Mouse (Mus musculus) cerebellum, adult 11-12 months (tissue): ENCODE measurements around the gene Tomm40l.

Experiments
- DNase-seq: peaks from one replicate; pipeline ENCODE4 v3.0.0; 2022

Gene Tomm40l

DNA sequence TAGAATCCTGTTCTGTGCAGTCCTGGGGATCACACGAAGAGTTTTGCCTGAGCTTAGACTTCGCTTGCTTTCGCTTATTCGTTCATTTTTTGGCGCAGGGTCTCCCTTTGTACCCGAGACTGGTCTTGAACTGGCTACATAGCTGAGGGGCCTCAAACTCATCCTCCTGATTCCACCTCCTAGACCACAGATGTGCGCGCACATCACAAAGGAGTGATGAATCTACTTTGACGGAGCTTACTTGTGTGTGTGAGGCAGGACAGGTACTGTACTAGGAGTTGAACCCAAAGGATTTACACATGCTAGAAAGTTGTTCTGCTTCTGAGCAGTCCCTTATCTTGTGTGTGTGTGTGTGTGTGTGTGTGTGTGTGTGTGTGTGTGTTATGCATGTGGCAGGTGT lies 31.5 kb downstream of the Tomm40l start:
- DNase-seq: no peak

- DNase-seq: no peak
Measured at GRCm38 (mm10) chr1:171189476-171190114, 32.7 kb downstream of the Tomm40l start.

DNA sequence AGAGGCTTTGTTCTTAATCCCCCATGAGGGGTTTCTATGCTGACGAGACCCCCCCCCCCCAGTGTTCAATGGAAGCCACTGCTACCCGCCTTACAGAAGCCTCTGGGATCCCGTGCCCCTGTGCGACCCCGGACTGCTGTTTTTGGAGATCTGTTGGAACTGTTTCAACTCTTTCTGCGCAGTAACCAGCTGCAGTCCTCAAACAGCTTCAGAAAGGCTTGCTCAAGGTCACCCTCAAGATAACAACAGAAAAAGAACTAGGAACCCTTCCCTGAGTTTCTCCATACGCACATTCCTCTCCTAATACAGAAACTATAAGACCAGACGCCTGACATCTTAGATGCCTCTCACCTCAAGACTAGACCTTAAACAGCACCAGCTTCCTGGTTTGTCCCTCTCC lies 33.3 kb downstream of the Tomm40l start:
- no peak for DNase-seq

GRCm38 (mm10) chr1:171187851-171188700 lies 34.2 kb downstream of the Tomm40l start:
- no peak for DNase-seq

DNA sequence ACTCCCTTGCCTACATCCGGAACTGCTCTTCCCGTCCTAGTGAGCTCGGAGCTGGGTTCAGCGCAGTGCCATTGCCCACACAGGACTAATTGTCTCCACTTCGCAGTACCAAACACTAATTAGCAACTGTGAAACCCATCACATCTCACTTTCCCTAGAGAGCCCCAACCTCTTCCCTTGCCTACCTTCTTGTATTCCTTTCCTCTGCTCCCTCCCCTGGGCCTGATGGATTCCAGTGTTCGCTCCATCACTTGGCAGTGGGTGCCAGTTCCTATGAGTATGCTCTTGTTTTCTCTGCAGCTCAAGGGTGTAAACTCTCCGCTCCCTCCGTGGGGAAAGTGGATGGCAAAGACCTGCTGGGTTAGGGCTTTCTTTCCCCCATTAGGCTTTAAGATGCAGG lies 36.7 kb downstream of the Tomm40l start:
- no peak for DNase-seq

GRCm38 (mm10) chr1:171184314-171184713 lies 38.0 kb downstream of the Tomm40l start:
- DNase-seq: no peak

GRCm38 (mm10) chr1:171183620-171184019 lies 38.7 kb downstream of the Tomm40l start:
- DNase-seq: no peak

DNA sequence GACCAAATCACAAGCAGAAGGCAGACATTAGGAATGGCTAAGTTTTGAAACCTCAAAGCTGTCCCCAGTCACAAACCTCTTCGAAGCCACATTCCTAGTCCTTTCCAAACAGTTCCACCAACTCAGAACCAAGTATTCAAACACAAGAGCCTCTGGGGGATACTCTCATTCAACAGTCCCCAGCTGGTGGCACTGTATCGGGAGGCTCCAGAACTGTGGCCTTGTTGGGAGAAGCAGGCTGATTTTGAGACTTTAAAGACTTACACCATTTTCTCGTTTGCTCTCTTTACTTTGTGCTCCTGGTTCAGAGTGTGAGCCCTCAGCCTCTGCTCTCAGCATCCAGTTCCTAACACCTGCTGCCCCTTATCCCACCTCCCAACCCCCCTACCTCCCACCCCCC lies 39.3 kb downstream of the Tomm40l start:
- no peak for DNase-seq

- no peak for DNase-seq
Measured at GRCm38 (mm10) chr1:171179487-171180171, 42.7 kb downstream of the Tomm40l start.

- DNase-seq: no peak
Measured at GRCm38 (mm10) chr1:171172779-171173178, 49.5 kb downstream of the Tomm40l start.

DNA sequence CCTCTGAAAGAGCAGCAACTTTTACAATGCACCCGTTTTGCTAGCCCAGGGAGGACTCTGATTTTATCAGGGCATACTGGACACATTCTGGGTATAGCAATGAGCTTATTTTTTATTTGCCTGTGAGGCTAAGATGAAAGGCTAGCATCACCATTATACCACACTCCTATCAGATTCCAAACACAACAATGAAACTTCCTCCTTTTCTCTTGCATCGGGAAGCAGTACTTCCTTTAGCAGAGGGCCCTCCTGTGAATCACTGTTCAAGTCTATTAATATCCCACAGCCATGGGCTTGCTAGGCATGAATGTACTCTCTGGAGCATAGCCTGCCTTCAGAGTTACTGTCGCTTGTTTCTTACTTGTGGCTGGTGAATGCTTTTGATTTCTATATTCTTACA lies 51.2 kb downstream of the Tomm40l start:
- no peak for DNase-seq

DNA sequence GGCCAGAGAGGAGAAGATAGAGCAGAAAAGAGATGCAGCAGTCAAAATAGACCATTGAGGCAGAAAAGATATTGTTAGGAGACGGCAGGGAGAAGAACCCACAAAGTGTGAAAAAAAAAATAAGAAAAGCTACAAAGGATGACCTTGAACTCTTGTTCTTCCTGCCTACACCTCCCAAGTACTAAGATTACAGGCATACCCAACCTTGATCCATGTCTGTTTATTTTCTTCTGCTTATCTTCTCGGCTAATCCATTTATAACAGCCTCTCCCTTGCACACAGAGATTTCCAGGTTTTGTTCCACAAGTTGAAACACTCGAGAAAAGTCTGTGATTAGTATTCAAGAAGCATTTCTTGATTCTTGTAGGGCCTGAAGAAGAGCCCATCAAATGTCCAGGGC lies 52.4 kb downstream of the Tomm40l start:
- no peak for DNase-seq

DNA sequence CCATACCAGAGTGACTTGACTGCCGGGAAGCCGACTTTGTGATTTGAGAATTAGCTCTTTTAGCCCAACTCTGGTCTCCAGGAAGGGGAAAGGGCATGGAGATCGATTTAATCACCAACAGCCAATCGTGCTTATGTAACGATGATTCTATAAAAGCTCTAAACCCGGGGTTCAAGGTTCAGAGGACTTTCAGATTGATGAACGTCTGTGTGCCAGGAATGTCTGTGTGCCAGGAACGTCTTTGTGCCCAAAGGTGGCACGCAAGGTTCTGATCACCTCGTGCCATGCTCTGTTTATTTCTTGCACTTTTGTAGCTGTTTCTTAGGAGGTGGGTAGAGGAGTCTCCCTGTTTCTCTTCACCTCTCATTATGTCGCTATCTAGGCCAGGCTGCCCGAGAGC lies 53.4 kb downstream of the Tomm40l start:
- DNase-seq: no peak
